Mouse (Mus musculus) ES-E14 (cell line): ENCODE results near the gene Usp47. TPM values are rescaled to one million over a fixed set of nuclear protein-coding genes. Genes with fewer than 3 reads are reported as not detected.

ENCODE experiments used
- DNase-seq: peaks from one replicate; pipeline ENCODE4 v3.0.0-alpha.2; 2013; ENCODE audit warnings: low read depth, low spot score
- H3K27ac ChIP-seq: 2 replicates; pipeline ENCODE4 v1.5.1; 2012; ENCODE audit warnings: low read depth, mild to moderate bottlenecking, low read length, moderate library complexity, mixed read lengths; ENCODE audit not compliant: poor library complexity, insufficient read depth, severe bottlenecking
- H3K36me3 ChIP-seq: 2 replicates; pipeline ENCODE4 v1.6.1; 2012; ENCODE audit warnings: mild to moderate bottlenecking, low read length, moderate library complexity, mixed read lengths; ENCODE audit not compliant: control insufficient read depth, poor library complexity, insufficient read depth, severe bottlenecking
- H3K4me1 ChIP-seq, 2 experiments: fragments of 150-350 bp in 1 of 2; sonication (generic) in 1 of 2; 2 replicates each; pipeline ENCODE4 v1.6.1; 2012; ENCODE audit warnings: low read length in 2 of 2, mild to moderate bottlenecking in 1 of 2, mixed read lengths in 1 of 2; ENCODE audit not compliant: control insufficient read depth in 2 of 2, insufficient read depth in 2 of 2, poor library complexity in 1 of 2
- H3K4me3 ChIP-seq, 2 experiments: fragments of 150-350 bp in 1 of 2; sonication (generic) in 1 of 2; 2 replicates each; pipeline ENCODE4 v1.5.1; 2012; ENCODE audit warnings: low read length in 2 of 2, low read depth in 1 of 2, mild to moderate bottlenecking in 1 of 2, mixed read lengths in 1 of 2; ENCODE audit not compliant: insufficient read depth in 1 of 2, poor library complexity in 1 of 2, severe bottlenecking in 1 of 2
- H3K9ac ChIP-seq: 2 replicates; pipeline ENCODE4 v1.6.1; 2012; ENCODE audit warnings: low read depth, mild to moderate bottlenecking, low read length, mixed read lengths; ENCODE audit not compliant: poor library complexity, insufficient read depth, severe bottlenecking
- H3K9me3 ChIP-seq: fragments of 150-350 bp; sonication (generic); 2 replicates; pipeline ENCODE4 v1.6.1; 2012; ENCODE audit warnings: low read depth, mild to moderate bottlenecking, low read length; ENCODE audit not compliant: control insufficient read depth, insufficient read depth
- CHD2 ChIP-seq: IDR thresholded peaks from 2 replicates; pipeline ENCODE4 v1.6.1; 2014; ENCODE audit warnings: mild to moderate bottlenecking, low read depth, low read length, inconsistent platforms
- HCFC1 ChIP-seq: IDR thresholded peaks from 2 replicates; pipeline ENCODE4 v1.6.1; 2012; ENCODE audit warnings: low read length, inconsistent platforms, borderline replicate concordance; ENCODE audit not compliant: insufficient read depth
- MAFK ChIP-seq: IDR thresholded peaks from 2 replicates; pipeline ENCODE4 v1.6.1; 2014; ENCODE audit warnings: mild to moderate bottlenecking, low read depth, low read length, inconsistent platforms; ENCODE audit not compliant: insufficient read depth
- ZC3H11A ChIP-seq: IDR thresholded peaks from 2 replicates; pipeline ENCODE4 v1.6.1; 2012; ENCODE audit warnings: low read depth, mild to moderate bottlenecking, inconsistent platforms, low read length, borderline replicate concordance
- ZNF384 ChIP-seq: IDR thresholded peaks from 2 replicates; pipeline ENCODE4 v1.6.1; 2012; ENCODE audit warnings: low read depth, low read length, inconsistent platforms
- in situ Hi-C, 2 experiments: fragments of 600-800 bp; cut with MboI; formaldehyde crosslinking; loops; one replicate each; pipeline ENCODE4 v1.15.1; 2025; ENCODE audit warnings: low sequenced_read_pairs in 2 of 2, inconsistent platforms in 1 of 2; ENCODE audit not compliant: unreplicated experiment in 2 of 2
- total RNA-seq: library from RNA; depleted of rRNA; stranded (reverse); fragments of 300-350 nt; gene quantifications from 2 replicates; pipeline ENCODE4 v1.2.3, GENCODE M21; 2012

Gene Usp47
- total RNA-seq, 1 experiment, result 45.6 TPM

DNA sequence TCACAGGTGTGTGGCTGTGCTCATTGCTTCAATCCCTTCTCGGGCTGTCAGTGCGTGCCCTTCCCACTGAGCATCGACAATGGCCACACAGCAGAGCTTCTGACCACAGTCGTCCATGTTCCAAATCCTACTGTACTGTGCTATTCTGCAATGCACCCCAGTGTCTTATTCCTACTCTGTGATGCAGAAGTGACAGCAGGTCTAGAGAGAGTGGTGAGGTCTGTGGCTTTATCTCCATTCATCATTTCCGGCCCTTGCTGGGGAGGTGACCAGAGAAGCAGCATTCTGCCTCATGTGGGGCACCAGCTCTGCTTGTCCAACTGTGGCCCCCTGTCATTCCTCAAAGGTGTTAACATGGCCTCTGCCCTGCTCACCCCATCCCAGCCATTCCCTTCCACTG is 113.2 kb downstream of the Usp47 start:
- no peak overlapping the region for H3K4me3 ChIP-seq
- no peak overlapping the region for H3K9ac ChIP-seq
- no peak overlapping the region for H3K27ac ChIP-seq
- no peak for DNase-seq
- no peaks in the 10 kb centered on the region for H3K36me3 ChIP-seq
- H3K4me1 ChIP-seq, result peaks cover 4 to 12% of the 10 kb centered on the region in 2 experiments
- no peaks in the 10 kb centered on the region for H3K9me3 ChIP-seq
- in situ Hi-C loops, result no loop called here
- no peak for TF ChIP-seq ZC3H11A
- TF ChIP-seq HCFC1, result no peak
- no peak for TF ChIP-seq ZNF384
- TF ChIP-seq CHD2, result no peak
- TF ChIP-seq MAFK, result no peak

DNA sequence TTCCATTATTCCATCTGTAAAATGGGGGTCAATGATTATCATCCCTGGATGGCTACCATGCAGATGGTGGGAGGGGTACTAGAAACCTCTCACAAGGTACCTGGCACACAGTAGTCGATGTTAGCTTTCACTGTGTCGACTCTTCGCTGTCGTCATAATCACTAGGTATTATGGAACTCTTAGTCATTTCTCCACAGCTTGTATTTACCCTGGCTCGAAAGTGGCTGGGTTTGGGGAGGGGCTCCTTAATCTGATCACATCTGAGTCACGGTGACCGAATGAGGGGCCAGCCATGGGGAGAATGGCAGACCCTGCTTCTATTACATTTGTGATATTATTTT is 114.8 kb downstream of the Usp47 start:
- TF ChIP-seq CHD2 (no peak), ZNF384 (no peak), MAFK (no peak), HCFC1 (no peak), ZC3H11A (no peak)
- Histone ChIP-seq H3K4me1 (peaks cover 4 to 14% of the 10 kb centered on the region in 2 experiments), H3K9ac (no peak overlapping the region), H3K4me3 (no peak overlapping the region), H3K36me3 (no peaks in the 10 kb centered on the region), H3K9me3 (no peaks in the 10 kb centered on the region), H3K27ac (no peak overlapping the region)
- DNase-seq, result no peak
- in situ Hi-C loops, result no loop called here

GRCm38 (mm10) chr7:112138509-112139405 is 115.5 kb downstream of the Usp47 start:
- TF ChIP-seq MAFK, result no peak
- no peak for TF ChIP-seq HCFC1
- no peak for TF ChIP-seq ZC3H11A
- TF ChIP-seq ZNF384, result no peak
- TF ChIP-seq CHD2, result no peak
- no peak for DNase-seq
- Histone ChIP-seq H3K9ac (no peak overlapping the region), H3K27ac (no peak overlapping the region), H3K4me1 (peaks cover 4 to 17% of the 10 kb centered on the region in 2 experiments), H3K4me3 (no peak overlapping the region), H3K36me3 (no peaks in the 10 kb centered on the region), H3K9me3 (no peaks in the 10 kb centered on the region)
- in situ Hi-C loops, result no loop called here

- TF ChIP-seq ZNF384, result no peak
- TF ChIP-seq HCFC1, result no peak
- no peak for TF ChIP-seq MAFK
- no peak for TF ChIP-seq CHD2
- no peak for TF ChIP-seq ZC3H11A
- Histone ChIP-seq H3K27ac (no peak overlapping the region), H3K9ac (no peak overlapping the region), H3K4me1 (peaks cover 4 to 17% of the 10 kb centered on the region in 2 experiments), H3K9me3 (no peaks in the 10 kb centered on the region), H3K36me3 (no peaks in the 10 kb centered on the region), H3K4me3 (no peak overlapping the region)
- no peak for DNase-seq
- in situ Hi-C loops, result no loop called here
Observed at GRCm38 (mm10) chr7:112140725-112141124, 117.4 kb downstream of the Usp47 start.

- no peak overlapping the region for H3K9ac ChIP-seq
- no peak for DNase-seq
- peaks cover 4 to 17% of the 10 kb centered on the region in 2 experiments for H3K4me1 ChIP-seq
- H3K4me3 ChIP-seq, result no peak overlapping the region
- no peaks in the 10 kb centered on the region for H3K36me3 ChIP-seq
- in situ Hi-C loops, result no loop called here
- TF ChIP-seq ZNF384 (no peak), CHD2 (no peak), ZC3H11A (no peak), HCFC1 (no peak), MAFK (no peak)
- no peaks in the 10 kb centered on the region for H3K9me3 ChIP-seq
- no peak overlapping the region for H3K27ac ChIP-seq
Observed at GRCm38 (mm10) chr7:112142616-112143015, 119.3 kb downstream of the Usp47 start.
